Mouse (Mus musculus) embryo, embryonic 11.5 days (tissue): ENCODE results near the gene Gpbp1.

ENCODE experiments used
- DNase-seq: peaks from one replicate; pipeline ENCODE4 v3.0.0-alpha.2; 2012; ENCODE audit warnings: low read depth, low spot score

The Gpbp1 gene

DNA sequence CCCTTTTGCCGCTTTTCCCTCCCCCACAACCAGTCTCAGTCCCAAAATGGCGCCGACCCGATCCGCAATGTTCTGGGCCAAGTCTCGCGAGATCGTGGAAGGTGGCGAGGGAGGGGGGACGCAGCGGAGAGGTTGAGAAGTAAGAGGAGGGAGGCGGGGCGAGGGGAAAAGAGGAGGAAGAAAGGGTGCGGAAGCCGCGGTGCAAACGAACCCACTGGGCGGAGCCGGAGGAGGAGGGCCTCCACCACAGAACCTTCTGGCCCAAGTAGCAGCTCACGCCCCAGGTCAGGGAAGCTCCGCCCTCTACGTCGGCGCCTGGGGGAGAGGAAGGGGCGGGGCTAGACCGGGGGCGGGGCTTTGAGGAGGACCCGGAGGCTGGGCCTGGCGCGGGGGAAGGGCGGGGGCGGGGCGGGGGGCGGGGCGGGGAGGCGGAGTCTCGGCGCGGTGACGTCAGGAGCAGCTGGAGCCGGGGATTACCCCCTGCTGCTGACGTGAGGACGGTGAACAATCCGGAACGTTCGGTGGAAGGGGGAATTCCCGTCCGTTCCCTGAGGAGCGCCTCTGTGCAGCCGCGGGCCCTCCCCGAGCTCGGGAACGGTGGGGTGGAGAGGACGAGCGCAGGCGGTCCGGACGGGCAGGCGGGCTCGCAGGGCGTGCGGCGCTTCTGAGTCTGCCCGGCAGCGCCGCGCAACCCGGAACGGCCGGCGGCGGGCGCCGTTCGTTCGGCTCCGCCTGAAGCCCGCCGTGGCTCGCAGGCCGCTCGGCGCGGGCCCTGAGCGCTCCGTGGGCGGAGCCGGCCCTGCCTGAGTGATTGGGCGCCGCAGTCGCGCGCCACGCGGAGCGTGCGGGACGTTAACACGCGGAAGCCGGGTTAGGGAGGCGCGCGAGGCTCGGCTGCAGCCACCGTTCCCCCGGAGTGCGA lies at the start of gene Gpbp1:
Gpbp1 (minus strand) TSS at position 310 of the 922 bp plus-strand sequence.
- peak; percentile 99 for DNase-seq

DNA sequence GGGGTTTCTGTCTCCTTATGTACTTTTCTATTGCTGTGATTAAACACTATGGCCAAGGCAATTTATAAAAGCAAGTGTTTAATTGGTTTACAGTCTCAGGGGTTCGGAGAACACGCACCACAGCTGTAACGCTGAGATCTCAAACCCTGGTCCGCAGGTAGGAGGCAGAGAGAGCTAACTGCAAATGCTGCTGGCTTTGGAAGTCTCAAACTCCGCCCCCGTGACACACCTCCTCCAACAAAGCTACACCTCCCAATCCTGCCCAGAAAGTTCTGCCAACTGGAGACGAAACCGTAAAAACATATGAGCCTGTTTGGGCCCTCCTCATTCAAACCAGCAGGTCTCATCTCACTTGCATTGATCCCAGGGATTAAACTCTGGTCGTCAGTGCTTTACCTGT lies 47.8 kb upstream of the Gpbp1 start:
- DNase-seq = no peak

DNA sequence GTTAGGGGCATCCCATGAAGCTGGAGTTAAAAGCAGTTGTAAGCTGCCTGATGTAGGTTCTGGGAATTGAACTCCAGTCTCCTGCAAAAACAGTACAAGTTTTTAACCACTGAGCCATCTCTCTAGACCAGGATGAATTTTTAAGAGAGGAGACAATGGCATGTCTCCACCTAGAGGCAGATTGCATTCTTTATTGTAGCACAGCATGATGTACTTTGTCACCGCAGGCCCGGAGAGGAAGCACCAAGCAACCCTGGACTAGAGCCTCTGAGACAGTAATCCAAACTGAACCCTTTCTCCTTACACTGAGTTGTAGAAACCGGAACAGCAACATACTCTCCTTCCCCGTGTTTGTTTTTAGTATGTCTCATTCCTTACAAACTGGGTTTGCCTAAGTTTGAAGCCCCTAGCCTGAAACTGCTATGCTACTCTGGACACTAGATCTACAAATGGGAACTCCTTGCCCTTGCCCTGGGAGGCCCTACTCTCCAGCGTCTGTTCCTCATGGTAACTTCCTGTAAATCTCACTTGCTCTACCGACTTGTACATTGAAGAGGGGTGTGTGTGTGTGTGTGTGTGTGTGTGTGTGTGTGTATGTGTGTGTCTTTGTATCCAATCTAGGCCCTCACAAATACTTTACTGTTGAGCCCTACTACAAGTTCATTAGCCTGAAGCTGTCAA lies 46.4 kb upstream of the Gpbp1 start:
- no peak for DNase-seq

DNA sequence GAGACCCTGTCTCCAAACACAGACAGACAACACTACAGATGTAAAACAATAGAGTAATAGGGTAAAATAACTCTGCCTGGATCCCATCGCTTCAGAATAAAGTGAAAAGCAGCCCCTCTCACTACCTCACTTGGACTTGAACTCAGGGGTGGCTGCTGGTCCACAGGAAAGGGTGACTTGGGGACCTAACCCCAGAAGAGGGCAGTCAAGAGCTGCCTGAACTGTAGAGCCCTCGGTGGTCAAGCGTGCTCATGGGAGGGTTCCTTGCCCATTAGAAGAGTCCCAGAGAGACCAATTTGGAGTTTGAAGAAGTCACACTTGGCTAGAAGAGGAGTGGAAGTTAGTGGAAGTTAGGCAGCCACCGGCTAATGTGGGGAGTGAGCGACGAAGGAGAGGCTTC lies 44.2 kb upstream of the Gpbp1 start:
- DNase-seq = peak; percentile 16

DNA sequence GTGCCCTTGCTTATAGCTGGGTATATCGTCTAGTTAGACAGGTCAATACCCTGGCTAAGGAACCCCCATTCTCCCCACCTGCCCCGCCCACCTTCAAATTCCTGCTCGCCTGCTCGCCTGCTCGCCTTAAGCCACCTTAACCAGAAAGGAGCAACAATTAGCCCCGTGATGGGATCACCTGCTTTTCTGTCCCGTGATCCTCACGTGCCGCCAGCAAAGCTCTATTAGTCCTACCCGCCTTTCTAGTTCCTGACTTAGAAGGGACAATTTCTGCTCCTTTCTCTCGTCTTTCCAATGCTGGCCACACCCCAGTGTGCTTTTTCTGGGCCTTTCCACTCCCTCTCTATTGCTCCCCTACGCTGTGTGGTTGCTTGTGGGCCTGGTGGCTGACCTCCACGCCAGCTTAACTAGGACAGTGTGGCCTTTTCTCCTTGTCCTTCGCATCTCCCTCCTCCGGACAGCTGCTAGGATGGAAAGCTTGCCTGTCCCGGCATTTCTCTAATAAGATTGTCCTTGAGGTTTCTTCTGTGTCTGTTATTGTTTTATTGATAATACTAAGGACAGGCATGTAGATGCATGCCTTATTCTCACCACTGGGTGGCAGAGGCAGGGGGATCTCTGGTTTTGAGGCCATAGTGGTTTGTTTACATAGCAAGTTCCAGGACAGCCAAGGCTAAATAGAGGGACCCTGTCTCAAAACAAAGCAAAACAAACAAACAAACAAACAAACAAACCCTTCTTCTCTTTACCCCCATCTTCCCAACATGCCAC lies 42.5 kb upstream of the Gpbp1 start:
- no peak for DNase-seq

DNA sequence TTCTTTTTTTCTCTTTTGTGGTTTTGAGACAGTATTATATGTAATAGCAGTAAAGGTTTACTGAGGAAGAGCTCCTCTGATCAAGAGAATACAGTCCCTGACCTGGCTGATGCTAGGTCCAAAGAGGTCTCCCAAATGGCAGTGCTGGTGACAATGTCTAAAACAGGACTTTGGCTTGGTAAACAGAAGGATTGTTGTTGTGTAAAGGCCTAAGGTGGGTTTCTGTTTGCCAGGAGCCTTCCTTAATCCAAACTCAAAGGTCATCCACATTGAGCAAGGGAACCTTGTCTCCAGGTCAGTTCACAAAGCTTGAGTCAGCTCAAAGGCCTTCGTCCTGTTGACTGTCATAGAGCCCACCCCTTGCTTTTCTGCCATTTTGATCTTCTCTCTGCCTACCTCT lies 41.8 kb upstream of the Gpbp1 start:
- no peak for DNase-seq

DNA sequence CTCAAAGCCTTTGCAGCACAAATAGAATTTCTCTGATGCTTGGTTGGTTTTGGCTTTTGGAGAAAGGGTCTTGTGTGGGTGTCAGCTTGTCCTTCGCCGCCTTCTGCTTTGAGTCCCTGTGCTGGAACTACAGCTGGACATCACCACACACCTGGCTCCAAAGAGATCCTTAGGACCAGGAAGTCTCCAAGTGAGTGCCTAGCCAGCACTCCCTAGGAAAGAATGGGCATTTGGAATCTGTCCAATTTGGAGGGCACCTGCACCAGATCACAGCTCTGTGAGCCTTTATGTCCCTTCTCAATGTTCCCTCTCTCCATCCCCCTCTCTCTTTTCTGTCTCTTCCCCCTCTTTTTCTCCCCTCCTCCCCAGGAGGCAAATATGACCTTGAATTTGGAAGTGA lies 34.4 kb upstream of the Gpbp1 start:
- no peak for DNase-seq

DNA sequence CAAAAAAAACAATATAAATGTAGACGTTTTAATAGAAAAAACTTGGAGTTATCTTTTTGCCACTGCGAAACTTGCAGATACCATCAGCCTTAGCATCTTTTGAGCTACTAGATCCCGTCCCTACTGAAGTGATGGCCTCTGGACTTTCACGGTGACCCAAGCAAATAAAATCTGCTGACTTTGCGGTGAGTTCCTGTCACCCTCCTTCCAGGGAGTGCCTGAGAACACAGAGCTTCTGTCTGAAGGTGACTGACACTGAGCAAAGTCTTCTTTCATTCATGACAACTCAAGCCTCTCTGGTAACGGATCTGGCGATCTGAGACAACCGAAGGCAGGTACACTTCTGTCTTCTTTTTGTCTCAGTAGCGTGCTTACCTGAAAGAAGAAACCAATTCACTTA lies 32.4 kb upstream of the Gpbp1 start:
- no peak for DNase-seq

DNA sequence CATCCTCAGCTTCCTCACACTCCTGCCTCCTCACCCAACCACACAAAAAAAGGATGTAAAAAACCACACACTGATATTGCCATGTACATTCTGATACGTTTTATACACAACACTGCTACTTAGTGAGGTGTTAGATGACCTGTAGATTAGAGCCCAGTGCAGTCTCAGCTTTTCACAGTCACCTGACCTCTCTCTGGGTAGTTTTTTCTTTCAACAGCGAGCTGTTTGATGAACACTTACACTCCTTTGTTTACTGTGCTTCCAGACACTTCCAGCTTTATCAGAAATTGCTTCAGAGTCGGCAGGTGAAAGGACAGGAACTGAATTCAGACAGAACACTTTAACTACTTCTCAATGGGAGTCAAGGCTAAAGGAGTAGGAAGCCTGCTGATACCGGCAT lies 30.5 kb upstream of the Gpbp1 start:
- DNase-seq = no peak

DNA sequence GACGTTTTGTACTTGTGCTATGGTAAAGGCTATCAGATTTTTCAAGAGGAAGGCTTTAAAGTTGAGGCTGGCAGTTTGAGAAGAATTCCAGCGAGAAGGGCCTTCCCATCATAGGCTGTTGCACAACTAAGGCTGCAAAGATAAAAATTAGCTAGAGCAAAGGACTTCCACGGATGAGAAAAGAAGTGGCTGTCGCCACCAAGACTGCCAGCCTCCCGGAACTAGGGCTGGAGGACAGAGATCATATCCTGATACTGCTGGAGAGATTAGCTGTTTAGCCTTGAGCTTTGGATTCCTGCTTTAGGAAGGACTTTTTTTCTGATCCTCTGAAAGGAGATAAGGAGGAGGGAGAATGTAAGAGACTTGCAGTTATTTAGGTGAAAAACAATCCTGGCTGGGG lies 28.4 kb upstream of the Gpbp1 start:
- no peak for DNase-seq

DNA sequence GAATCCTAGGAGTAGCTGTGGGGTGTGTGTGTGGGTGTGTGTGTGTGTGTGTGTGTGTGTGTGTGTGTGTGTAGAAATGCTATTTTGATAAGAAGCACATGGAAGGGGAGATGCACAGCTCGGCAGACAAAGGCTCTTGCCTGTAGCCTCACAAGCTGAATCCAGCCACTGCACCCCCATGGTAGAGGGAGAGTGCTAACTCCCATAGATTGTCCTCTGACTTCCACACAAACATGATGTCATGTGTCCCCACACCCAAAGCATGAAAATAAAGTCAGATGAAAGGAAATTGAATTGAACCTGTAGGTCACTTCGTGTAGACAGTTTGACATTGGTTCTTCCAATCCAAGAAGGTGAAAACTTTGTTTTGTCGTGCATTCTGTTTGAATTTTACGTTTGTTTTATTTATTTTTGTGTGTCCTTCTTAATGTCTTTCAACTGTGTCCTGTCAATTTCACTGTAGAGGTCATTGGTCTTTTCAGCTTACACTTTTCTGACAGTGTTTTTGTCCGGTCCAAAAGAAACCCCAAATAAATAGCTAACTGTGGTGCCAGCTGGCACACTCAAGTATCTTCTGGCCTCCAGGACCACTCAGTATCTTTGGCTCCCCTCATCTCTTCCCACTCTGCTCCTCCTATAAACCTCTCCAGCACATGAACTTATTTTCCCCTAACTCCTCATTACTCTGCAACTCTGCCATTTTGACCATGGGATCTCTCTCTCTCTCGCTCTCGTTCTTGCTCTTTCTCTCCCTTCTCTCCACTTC lies 26.7 kb upstream of the Gpbp1 start:
- DNase-seq = no peak

DNA sequence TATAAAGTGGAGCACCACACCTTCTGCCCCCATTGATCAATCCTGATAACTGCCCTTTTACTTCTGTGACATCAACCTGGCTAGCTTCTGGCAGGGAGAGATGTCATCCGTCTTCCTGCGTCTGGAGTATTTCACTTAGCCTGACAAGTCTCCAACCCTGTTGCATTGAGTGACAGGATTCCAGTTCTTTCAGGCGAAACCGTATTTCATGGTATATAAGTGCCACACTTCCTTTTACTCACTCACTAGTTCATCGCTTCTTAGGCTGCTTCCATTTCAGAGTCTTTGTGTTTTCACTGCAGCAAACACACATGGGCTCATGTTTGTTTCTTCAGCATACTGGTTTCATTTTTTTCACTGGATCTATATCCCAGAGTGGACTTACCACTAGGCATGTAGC lies 19.5 kb upstream of the Gpbp1 start:
- DNase-seq = peak; percentile 16

DNA sequence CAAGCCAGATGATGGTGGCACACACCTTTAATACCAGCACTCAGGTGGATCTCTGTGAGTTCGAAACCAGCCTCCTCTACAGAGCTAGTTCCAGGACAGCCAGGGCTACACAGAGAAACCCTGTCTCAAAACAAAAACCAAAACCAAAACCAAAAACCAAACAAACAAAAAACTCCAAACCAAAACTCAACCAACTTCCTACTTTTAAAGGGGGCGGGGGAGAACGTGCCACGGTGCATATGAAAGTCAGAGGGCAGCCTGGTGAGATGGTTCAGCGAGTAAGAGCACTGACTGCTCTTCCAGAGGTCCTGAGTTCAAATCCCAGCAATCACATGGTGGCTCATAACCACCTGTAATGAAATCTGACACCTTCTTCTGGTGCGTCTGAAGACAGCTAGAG lies 18.7 kb upstream of the Gpbp1 start:
- no peak for DNase-seq

DNA sequence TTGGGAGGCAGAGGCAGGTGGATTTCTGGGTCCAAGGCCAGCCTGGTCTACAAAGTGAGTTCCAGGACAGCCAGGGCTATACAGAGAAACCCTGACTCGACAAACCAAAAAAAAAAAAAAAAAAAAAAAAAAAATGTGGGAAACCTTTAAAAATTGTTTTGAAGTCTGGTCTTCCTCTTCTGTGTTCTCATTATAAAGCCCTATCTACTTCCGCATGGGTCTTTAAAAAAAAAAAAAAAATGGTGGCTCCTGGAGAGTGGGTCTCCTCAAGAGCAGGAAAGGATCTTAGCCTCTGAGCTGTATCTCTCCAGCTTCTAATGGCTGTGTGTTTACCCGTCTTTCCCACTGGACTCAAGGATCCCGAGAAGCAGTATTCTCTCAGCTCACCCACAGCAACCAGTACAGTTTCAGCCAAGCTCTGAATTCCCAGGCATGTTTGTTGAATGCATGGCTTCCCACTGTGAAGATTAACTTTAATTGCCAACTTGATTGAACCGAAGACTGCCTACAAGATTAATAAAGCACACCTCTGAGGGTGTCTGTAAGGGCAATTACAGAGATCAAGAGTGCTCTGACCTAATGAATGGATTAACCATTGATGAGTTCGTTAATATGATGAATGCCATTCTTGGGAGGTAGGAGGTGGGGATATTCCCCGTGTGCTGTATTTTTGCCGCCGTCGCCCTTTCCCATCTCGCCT lies 4.6 kb upstream of the Gpbp1 start:
- no peak for DNase-seq

DNA sequence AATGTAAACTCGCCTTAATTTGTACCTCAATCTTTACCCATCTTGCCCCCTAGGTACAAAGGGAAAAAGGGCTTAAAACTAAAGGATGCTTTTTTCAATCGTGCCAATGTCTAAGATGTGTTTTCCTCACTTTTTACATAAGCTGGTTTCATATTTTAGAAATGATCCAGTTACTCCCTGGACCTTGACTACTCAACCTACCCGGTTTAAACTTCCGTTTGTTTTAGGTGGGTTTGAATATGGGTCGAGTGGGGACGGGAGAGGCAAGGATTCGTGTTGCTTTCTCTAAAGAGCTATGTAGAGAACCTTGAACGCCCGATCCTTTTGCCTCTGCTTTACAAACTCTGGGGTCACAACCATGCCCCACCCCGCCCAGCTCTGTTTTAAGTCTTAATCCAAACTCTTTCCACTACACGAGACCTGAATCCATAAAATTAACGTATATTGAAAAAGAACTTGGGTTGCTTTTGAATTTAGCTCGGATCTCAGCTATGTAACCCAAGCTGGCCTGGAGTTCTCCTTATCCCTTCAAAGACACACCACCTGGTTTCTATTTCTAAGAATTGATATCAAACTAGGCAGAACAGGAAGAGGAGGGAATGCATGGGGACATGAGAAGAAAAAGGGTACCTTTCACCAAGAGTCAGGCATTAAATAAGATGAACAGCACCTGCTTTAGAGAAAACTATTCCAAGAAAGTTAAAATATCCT lies 1.3 kb upstream of the Gpbp1 start:
- no peak for DNase-seq

DNA sequence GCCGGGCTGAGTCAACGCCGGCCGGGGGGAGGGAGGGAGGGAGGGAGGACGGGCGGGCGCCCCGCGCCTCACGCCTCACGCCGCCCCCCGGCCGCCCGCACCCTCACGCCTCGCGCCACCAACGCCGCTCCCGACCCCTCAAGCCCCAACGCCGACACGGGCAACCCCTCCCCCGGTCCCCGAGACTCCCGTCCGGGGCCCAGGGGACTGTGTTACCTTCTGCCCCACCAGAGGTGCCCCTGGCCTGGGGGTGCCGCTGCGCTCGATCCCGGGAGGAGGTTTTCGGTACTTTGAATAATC lies 459 bp downstream of the Gpbp1 start:
- no peak for DNase-seq

DNA sequence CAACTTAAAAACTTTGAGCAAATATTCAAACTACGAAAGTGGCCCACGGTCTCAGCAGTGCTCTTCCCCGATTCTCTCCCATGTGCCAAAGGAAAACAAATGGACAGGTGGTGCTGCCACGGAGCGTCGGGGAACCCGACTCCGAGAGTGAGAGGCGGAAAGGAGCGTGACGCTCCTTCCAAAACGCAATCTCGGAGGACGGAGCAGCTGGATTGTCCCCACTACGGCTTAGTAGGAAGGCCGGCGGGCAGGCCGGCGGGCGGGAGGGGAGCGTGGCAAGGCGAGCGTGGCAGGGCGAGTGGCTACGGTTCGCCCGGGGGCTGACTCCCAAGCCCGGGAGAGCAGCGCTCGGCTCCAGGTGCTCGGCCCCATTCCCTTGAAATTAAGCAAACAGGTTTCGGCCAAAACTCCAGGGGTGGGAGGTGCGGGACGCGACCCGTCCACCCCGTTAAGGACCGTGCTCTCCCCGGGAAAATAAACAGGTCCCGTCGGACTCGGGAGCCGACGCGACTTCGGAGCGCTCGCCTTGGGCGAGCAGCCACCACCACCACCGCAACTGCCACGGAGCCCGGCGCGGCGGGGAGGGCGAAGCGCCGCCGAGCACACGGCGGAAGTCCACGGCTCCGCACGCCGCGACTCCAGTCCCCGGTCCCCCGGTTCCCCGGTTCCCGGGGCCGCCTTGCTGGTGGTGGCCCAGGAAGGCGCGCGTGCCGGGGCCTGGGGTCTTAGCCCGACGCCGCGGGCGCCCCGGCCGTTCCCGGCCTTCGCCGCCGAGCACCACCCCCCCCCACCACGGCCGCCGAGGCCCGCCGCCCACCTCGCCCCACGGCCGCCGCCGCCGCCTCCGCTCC lies 1.0 kb downstream of the Gpbp1 start:
- DNase-seq = peak; percentile 16

DNA sequence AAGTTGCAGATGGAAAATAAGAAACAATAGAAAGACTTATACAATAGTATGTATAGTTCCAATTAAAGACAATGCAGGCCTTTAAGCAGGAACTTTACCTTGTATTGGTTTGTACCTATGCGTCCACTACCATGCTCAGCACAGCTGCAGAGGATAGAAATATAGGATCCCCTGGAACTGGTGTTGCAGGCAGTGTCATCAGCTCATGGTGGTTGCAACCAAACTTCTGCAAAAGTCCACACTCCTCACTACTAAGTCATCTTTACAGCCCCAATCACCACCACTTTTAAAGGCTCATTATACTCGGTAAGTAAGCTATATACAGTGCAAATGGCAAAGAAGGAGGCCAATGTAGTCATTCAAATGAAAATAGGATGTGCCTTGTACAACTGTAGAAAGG lies 12.2 kb downstream of the Gpbp1 start:
- no peak for DNase-seq

DNA sequence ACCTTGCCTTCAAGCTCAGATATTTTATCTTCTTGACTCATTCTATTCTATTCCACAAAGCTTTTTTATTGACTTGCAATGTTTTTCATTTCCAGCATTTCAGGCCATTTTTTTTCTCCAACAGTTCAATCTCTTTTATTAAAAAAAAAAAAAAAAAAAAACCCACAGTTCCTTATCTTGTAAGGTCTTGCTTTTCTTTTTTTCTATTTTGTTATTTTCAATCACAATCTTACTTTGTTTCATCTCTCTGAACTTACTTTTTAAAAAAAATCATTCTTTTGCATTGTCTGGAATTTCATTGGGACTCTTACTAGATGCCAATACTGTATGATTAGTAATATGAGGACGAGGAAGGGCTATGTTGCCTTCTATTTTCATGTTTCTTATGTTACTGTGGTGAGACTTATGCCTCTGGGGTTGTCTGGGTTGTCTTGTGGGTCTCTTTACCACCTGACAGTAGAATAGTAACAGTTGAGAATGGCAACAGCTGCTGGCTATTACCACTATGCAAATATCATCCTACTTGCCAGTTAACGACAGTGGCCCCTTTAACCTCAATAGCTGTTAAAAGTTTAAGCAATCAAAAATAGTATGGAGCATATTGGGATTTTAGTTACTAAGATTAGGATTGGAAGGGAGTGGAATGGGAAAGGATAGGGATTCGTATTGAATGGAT lies 19.2 kb downstream of the Gpbp1 start:
- no peak for DNase-seq
